Mouse (Mus musculus): ENCODE results near the gene Btbd35f15.
"Not testable (repeated sequence)": the region's sequence is repeated elsewhere in the genome, so short reads cannot be mapped to it uniquely, and the experiment has no call there.

Gene Btbd35f15

GRCm38 (mm10) chrX:33577214-33577613 lies at the start of gene Btbd35f15:
Gene Btbd35f15, minus strand, starts transcription at chrX:33577314.
- DNase-seq (ENCODE audit: low spot score): not testable (repeated sequence)
